Mouse (Mus musculus) frontal cortex, postnatal 14 days (tissue): ENCODE results near the gene Baiap2l1.
"Not testable (repeated sequence)": the region's sequence is repeated elsewhere in the genome, so short reads cannot be mapped to it uniquely, and the experiment has no call there.

Source experiments
- DNase-seq, 2 experiments: peaks; one replicate each; pipeline ENCODE4 v3.0.0; 2022; ENCODE audit warnings: low spot score in 2 of 2

The Baiap2l1 gene

DNA sequence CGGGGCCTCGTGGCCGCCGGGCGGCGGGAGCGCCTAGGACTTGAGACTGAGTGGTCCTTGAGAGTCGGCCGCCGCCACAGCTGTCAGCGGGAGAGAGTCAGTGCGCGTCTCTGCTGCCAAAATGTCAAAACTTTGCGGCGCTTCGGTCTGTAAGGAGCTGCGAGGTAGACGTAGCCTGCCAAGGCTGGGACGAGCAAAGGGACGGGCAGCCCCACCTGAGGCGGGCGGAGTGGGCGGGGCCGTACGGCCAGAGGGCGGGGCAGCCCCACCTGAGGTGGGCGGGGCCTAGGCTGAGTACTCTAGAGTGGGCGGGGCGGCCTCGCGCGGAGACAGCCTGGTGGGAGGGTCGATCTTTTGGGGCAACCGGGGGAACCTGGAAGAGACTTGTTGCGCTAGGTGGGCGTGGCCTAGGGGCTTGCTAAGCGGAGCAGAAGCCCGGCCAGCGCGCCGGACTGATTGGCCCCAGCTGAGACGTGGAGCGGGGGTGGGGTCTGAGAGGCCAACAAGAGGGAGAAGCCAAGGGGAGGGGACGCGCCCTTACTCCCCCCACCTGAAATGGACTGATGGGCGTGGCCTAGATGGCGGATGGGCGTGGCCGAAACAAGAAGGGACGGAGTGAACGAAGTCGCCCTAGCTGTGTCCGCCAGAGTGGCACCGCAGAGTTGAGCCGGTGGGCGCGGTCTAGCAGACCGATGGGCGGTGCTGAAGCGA is at the start of gene Baiap2l1:
Gene Baiap2l1 (minus strand): TSS at position 232 of the 711 bp plus-strand sequence.
- peak; percentile 24 to 37 for DNase-seq

DNA sequence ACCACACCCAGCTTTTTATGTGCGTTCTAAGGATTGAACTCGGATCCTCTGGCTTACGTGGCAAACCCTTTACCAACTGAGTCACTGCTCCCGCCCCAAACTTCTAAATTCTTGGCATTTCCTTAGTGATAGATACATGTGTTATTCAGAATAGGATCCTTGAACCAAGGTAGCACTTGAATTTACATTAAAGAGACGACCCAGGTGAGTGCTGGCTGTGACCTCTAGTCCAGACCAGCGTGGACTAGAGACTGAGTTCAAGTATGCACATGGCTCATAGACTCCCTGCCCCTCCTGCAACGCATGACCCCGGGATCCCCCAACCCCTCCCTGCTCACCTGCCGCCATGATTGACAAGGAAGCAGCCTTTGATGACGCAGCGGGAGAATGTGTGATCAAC is 48.3 kb upstream of the Baiap2l1 start:
- no peak for DNase-seq

DNA sequence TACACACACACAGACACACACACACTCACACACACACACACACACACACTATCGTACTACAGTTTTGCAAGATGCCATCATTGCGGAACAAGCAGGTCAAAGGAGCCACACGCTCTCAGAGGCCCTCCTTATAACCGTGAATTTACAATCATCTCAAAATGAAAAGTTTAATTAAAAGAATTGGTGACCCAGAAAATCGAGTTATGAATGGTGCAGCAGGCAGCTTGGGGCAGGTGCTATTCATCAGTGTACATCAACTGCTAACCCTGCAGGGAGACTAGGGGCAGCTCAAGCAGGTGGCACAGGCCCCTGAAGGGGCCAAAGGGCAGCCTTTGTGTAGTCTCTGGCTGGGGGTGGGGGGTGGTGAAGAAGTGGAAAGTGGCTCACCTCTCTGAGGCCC is 42.9 kb upstream of the Baiap2l1 start:
- no peak for DNase-seq

DNA sequence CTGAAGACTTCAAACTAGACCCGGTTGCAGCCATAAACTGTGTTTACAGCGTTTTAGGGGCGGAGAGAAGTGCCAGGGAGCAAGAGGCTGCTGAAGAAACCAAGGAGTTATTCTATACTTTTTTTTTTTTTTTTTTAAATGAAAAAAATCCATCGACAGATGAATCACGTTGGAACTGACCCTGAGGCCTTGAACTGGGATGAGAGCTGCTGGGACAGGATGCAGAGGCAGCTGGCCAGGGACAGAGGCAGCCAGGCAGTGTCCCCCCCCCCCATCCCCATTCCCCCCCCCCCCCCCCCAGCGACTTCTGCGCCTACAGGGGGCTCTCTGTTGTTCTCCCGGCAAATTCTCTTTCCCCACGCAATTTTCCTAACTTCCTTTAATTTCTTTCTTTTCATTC is 39.7 kb upstream of the Baiap2l1 start:
- DNase-seq: no peak

DNA sequence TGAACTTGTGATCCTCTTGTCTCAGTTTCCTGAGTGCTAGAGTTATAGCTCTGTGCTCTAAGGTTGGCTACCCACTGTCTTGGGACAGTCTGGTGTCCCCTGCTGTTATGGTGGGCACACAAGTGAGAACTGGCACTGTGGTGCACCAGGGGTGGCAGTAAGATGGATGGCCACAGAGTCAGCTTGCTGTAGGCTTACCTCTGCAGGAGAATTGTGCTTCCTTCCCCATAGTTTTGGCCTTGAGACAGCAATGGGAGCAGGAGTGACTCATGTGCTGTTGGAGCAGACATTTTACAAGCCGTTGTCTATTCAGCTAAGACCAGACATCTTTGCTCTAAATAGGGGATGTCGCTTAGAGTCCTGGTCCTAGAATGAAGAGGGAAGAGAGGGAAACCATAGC is 36.2 kb upstream of the Baiap2l1 start:
- no peak for DNase-seq

DNA sequence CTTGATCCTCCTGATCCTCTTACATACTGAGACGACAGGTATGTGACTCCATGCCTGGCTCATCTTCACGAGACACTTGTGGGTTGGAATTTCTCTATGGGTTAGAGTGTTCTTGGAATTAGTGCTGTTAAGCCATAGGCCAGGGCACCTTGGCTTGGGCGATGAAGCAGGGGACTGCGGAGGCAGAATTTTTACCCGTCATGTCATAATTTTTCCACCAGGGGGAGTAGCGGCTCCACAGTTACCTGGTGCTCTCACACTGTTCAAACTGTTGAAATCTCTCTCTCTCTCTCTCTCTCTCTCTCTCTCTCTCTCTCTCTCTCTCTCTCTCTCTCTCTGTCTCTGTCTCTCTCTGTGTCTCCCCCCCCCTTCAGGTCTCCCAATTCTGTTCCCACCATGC is 29.9 kb upstream of the Baiap2l1 start:
- DNase-seq: peak; percentile 20 to 59

DNA sequence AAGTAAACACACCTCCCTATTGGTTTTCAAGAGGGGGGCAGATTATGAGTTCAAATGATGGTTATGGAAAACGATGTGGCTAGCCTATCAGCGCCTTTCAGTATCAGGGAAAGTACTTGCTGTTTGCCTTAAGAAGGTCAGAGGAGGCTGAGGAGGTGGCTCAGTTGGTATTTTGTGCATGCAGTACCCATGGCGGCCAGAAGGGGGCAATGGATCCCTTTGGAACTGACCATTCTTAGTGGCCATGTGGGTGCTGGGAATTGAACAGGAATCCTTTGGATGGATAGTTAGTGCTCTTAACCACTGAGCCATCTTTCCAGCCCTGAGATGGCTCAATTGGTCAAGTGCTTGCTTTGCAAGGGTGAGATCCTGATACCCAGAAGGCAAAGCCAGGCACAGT is 26.0 kb upstream of the Baiap2l1 start:
- DNase-seq: no peak

DNA sequence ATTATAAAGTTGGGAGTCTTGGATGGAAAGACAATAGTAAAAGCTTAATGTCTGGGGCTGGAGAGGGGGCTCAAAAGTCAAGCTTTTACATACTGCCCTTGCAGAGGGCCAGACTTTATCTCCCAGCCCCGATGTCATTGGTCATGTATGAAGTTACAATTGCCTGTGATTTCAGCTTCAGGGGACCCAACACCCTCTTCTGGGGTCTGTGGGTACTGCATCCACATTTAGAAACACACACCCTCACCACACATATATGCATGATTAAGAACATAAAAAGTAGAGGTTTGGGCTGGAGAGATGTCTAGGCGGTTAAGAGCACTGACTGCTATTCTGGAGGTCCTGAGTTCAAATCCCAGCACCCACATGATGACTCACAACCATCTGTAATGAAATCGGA is 23.9 kb upstream of the Baiap2l1 start:
- no peak for DNase-seq

DNA sequence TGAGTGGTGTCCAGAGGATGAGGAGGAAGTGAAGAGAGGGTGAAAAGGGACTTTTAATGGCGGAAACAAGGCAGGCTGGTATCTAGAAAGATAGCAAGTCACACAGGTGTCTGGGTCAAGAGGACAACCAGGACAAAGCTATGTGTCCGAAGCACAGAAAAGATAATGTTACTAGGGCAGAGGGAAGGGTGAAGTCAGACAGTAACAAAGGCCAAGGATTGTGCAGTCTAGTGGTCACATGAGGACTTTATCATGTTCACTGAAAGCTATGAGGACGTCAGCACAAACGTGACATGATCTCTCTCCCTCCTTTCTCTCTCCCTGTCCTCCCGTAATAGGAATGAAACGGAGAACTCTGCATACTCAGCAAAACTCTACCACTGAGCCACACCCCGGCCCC is 22.8 kb upstream of the Baiap2l1 start:
- DNase-seq: no peak

DNA sequence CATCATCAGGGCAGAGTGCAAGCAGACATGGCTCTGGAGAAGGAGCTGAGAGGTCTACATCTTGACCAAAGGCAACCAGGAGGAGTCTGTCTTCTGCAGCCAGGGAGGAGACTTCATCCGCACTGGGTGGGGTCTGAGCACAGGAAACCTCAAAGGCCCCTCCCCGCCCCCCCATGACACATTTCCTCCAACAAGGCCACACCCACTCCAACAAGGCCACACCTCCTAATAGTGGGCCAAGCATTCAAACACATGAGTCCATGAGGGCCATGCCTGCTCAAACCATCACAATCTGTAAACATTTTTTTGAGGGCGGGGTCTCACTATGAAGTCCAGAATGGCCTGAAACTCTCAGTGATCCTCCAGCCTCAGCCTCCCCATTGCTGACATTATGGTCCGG is 21.5 kb upstream of the Baiap2l1 start:
- no peak for DNase-seq

DNA sequence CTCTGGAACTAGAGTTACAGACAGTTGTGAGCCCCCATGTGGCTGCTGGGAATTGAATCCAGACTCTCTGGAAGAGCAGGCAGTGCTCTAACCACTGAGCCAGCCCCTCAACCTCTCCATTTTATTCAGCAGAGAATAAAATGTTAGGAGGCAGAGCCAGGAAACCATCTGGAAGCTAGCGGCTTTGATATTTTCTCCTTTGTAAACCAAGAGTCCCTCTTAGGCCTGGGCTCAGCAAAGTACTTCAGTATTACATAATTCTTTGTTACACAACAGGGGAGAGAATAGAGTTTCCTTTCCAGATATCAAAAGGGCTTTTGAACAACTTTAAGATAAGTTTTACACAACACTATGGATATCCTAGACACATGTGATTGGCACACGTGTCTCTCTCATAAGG is 15.0 kb upstream of the Baiap2l1 start:
- DNase-seq: no peak

DNA sequence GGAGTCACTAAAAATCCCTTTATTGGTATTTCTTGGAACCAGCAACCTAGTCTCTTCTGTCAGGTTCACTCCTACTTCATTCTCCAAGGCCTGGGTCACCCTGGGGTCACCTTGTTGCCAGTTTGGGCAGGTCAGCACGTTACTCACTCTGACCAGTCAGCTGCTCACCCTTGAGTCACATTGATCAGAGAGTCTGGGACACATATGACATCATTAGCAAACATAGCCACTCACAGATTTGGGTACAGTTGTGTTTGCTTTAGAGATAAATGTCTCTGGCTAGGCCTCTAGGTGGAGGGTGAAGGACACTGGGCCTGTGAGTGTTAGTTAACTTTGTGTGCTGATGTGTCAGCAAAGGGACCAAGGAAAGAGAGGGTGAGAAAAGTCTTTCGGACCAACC is 14.3 kb upstream of the Baiap2l1 start:
- no peak for DNase-seq

DNA sequence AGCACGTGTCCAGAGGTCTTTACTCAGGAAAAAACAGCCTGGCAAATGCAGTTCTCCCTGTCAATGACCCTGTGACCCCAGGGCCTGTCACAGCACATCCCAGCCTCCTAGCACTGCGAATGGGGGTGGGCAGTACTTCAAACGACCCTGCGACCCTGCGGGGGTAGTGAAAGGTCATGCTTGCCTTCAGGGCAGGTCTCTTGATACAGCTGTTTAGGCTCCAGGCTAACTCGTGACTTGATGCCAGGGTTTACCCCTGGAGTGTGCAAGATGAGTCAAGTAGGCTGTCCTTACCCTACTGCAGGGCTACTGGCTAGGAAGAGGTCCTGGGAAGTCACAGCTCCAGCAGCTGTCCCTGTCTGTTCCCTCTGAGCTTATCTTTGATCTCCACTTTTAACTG is 13.1 kb upstream of the Baiap2l1 start:
- no peak for DNase-seq

DNA sequence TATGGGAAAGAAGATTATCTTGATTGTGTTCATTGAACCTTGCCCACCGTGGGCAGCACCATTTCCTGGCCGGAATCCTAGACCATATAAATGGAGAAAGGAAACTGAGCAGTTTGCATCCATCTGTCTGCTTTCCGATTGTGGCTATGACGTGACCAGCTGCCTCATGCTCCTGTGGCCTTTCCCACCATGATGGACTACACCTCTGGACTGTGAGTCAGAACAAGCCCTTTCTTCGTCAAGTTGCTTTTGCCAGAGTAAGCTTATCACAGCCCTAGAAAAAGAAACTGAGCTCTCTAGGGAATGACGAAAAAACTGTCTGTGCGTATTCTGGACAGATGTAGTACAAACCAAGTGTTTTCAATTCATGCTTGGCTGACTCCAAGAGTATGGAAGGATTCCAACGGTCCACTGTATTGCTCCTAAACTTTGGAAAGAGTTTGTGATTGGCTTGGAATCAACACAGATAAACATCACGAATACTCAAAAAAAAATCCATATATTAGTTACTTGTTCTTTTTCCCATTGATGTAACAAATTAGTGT is 10.8 kb upstream of the Baiap2l1 start:
- no peak for DNase-seq

DNA sequence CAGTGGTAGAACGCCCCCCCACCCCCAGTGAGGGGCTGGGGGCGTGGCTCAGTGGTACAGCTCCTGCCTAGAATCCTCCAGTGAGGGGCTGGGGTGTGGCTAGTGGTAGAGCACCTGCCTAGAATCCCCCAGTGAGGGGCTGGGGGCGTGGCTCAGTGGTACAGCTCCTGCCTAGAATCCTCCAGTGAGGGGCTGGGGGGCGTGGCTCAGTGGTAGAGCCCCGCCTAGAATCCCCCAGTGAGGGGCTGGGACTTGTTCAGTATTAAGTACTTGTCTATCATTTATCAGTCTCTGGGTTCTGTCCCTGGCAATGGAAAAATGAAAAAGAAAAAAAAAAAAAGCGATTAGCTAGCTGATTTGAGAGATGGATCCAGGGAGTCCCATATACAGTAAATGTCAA is 8.6 kb upstream of the Baiap2l1 start:
- not testable (repeated sequence) for DNase-seq

DNA sequence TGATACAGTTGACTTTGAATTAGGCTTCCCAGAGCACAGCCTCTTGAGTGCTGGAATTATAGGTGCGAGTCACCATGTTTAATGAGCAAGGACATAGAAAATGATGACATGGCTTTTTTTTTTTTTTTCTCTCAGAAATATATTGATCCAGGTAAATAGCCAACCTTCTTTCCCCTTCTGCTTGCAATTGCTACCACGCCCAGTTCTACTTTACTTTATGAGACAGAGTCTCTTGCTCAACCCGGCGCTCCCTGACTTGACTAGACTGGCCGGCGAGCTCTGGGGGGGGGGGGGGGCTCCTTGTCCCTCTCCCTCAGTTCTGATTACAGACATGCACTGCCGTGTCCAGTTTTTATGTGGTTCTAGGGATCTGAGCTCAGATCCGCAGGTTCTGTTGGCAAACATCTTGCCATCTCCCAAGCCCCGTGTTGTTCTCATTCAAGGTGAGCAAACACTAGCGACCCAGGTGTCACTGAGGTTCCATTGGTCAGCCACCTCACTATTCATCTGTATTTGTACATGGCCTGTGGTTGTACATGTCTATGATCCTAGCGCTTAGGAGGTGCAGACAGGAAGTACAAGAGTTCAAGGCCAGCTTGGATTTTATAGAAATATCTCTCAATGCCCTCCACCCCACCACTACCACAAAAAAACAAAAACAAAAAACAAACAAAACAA is 6.9 kb upstream of the Baiap2l1 start:
- DNase-seq: no peak

DNA sequence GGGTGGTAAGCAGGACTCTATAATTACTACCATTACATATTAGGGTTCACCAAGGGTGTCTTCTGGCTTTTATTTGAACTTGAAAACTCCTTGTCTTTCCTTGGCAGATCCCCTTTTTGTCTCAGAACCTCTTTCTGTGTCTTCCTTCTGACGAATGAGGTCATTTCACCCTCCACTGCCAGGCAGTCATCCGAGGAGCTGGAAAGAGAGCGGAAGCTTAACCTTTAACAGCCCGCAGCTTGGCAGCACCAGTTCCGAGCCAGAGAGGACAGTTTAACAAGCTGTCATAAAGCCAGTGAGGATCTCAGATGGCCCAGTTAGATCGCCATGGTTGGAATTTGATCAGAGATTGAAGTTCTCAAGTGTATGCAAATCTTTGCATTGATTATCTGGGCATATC is 2.4 kb upstream of the Baiap2l1 start:
- no peak for DNase-seq

DNA sequence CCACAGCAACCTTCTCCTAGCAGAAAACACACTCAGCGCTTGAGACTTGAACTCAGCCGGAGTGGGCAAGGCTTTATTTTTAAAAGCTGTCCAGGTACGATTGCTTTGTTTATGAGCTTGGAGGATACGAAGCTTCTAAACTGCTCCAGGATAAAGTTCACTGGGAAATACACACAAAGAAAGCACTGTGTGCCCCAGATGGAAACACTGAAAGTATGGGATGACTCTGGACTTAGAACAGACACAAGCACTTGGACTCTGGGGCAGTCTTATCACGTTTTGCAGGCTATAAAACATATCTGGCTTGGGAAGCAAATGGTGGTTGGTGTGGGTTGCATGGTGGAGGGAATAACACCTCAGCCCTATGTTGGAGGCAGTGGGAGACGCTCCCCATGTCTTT is 2.0 kb upstream of the Baiap2l1 start:
- DNase-seq: no peak

DNA sequence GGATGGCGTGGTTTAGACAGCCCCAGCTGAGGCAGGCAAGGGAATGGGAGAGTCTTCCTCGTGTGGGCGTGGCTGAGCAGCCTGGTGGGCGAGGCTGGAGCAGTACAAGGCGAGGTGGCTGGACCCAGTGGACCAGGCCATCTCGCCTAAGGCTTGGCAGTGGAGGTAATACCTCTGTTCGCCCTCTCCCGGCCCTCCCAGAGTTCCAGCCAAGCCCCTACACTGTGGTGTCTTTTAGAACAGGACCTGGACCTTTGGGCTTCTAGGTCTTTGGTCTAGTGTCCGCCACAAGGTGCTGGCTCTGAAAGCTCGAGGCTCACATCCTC is 643 bp upstream of the Baiap2l1 start:
- DNase-seq: no peak

DNA sequence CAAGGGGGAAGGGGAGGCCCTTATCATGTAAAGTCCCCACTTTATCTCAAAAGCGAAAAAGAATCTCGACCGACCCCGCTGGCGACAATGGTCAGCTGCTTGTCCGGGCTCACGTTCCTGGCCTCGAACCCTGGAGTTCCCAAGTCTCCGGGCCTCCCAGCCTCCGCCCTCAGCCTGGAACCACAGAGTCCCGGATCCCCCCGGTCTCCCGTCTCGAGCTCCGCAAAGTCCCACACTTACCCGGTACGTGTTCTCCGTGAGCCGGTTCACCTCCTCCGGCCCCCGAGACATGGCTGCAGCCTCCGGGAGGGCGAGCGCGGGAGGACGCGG is 396 bp downstream of the Baiap2l1 start:
- DNase-seq: peak in 1 of 2 experiments; percentile 6

DNA sequence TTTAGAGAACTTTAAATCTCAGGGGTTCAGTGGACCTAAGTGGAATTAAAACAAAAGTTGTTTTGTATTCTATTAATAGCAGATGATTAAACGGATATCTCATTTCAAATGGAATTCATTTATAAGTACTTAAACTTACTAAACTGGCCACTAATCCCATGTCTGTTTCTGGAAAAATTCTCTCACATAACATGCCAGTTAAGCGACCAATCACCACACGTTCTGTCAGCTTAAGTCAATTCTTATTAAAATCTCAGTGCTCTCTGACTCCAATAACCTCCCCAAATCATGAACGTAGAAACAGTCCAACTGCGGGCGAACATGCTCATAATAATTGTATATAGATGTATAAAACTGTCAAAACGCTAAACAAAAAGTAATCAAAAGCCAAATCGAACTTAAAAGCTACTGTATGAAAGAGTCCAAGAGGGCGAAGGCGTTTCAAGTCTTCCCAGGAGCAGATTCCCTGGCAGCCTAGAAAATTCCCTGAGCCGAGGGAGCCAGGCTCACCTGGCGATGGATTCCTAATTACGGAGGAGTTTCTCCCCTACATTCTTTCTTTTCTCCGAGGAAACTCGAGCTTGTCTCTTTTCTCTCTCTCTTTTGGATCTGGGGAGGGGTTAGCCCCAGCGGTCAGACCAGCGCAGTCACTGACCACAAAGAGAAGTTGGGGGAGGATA is 996 bp downstream of the Baiap2l1 start:
- DNase-seq: no peak

DNA sequence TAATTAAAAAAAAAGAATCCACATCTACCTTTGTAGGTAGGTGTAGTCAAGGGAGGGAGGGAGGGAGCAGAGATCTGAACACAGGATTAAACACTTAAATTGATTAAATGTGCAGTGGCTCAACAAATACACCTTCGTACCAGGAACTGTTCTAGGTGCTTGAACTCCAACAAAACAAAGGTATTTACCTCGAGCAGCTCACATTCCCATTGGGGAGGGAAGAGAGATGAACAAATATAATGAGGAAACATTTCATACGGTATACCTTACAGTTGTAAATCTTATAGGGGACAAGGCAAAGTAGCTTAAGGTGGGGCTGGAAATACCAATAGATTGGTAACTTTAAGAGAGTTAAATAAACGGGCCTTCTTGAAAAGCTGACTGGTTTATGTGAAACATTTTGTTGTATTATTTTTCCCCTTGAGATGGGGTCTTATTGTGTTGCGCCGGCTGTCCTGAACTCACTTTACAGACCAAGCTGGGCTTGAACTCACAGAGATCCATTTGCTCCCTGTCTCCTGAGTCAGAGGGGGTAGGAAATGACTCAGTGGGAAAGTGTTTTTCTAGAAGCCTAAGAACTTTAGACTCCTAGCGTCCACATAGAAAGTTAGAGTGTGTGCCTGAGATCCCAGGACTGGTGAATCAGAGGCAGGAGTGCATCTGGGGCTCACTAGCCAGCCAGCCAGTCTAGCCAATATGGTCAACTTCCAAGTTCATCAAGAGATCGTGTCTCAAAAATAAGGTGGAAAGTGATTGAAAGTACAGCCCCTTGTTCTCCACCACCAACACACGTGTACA is 5.5 kb downstream of the Baiap2l1 start:
- DNase-seq: no peak
